ENCODE assay signal across 11 mouse cellular contexts in the genomic region with DNA sequence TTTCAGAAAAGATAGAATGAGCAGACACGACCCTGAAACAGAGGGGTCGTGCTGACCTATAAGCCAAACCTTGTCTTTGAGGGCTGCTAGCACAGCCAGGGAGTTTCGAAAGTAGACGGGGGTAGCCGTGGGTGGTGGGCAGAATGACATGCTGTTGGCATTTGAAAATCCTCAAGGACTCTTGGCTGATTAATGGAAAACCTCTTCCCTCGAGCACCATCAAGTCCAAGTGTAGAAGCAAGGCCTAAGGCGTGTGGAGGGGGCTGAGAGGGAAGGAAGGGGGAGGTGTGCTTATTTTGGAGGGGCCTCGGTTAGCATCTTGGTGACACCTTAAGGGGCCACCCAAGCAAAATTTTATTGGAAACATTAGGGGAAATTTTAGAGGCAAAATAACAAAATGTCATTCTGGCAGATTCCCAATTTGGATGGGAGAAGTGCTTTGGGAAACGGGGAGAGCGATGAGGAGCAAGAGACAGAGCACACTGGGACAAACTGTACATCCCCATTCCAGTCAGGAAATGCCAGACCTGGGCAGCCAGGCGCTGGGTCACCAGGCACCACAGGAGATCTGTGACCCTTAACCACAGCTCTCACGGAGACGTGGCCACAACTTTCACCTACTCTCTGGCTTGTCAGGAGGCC.
DNase-seq lines count a peak whose midpoint lies in the region; ATAC-seq and TF ChIP-seq lines count a peak whose summit lies in the region.
"Had no signal": no experiment of that assay in that cellular context is flagged by ENCODE, and none has a peak within 500 bp of the region (broad histone marks: within the 10 kb centered on the region; RNA-seq: fewer than 3 reads in every experiment).

No protein-coding gene starts in this region.

- no peak for DNase-seq in layer of hippocampus, adult 2 months (ENCODE audit: low spot score in 2 of 2)
- no peak for DNase-seq in layer of hippocampus, postnatal 14 days (ENCODE audit: low spot score in 2 of 2)
- no peak for DNase-seq in hindbrain, embryonic 14.5 days (ENCODE audit: low spot score)
- peak; percentile 44 for DNase-seq in lung, postnatal 36 days
- DNase-seq in right cerebral cortex, postnatal 36 days (ENCODE audit: low spot score in 2 of 2) = no peak
- no peak for DNase-seq in layer of hippocampus, adult 18-20 months (ENCODE audit: low spot score in 2 of 2)
- DNase-seq: kidney, adult 2 months had no signal

- H3K27me3 ChIP-seq in forebrain, embryonic 12.5 days = no peaks in the 10 kb centered on the region
- no peaks in the 10 kb centered on the region for H3K27me3 ChIP-seq in forebrain, embryonic 16.5 days (replicated peaks; ENCODE audit: control insufficient read depth, insufficient read depth, low read length)
- H3K27me3 ChIP-seq in hindbrain, embryonic 14.5 days (ENCODE audit: control insufficient read depth, insufficient read depth, low read length) = no peaks in the 10 kb centered on the region
- H3K27me3 ChIP-seq: embryonic facial prominence, embryonic 13.5 days had no signal

- H3K4me2 ChIP-seq in forebrain, embryonic 12.5 days = no peak overlapping the region
- H3K4me2 ChIP-seq in forebrain, embryonic 16.5 days (ENCODE audit: low read length) = no peak overlapping the region
- no peak overlapping the region for H3K4me2 ChIP-seq in hindbrain, embryonic 14.5 days (replicated peaks)
- H3K4me2 ChIP-seq: embryonic facial prominence, embryonic 13.5 days had no signal

- H3K4me1 ChIP-seq in forebrain, embryonic 12.5 days = peaks cover 11% of the 10 kb centered on the region; the same call in 1 of the 2 replicates
- no peaks in the 10 kb centered on the region for H3K4me1 ChIP-seq in forebrain, embryonic 16.5 days (replicated peaks; ENCODE audit: control insufficient read depth, insufficient read depth, low read length)
- H3K4me1 ChIP-seq in hindbrain, embryonic 14.5 days (replicated peaks; ENCODE audit: control insufficient read depth, insufficient read depth, low read length) = peaks cover 22% of the 10 kb centered on the region

- no peaks in the 10 kb centered on the region for H3K9me3 ChIP-seq in forebrain, embryonic 12.5 days
- H3K9me3 ChIP-seq in forebrain, embryonic 16.5 days (ENCODE audit: control insufficient read depth, low read length) = no peaks in the 10 kb centered on the region
- H3K9me3 ChIP-seq in hindbrain, embryonic 14.5 days (ENCODE audit: control insufficient read depth, low read length) = no peaks in the 10 kb centered on the region
- H3K9me3 ChIP-seq: embryonic facial prominence, embryonic 13.5 days had no signal

- no peak overlapping the region for H3K9ac ChIP-seq in forebrain, embryonic 12.5 days
- no peak overlapping the region for H3K9ac ChIP-seq in forebrain, embryonic 16.5 days (replicated peaks; ENCODE audit: low read depth, low read length)
- no peak overlapping the region for H3K9ac ChIP-seq in hindbrain, embryonic 14.5 days
- H3K9ac ChIP-seq: embryonic facial prominence, embryonic 13.5 days; liver, embryonic 14.5 days had no signal

- WGBS in forebrain, embryonic 12.5 days = 67% methylated on average over 13 of the region's 13 CpGs
- WGBS in forebrain, embryonic 16.5 days = 67% methylated on average over 13 of the region's 13 CpGs
- WGBS in hindbrain, embryonic 14.5 days = 48% methylated on average over 13 of the region's 13 CpGs

- 0 out of 2 replicates have a peak overlapping the region, but pooled peaks have one; percentile 19 for H3K27ac ChIP-seq in forebrain, embryonic 12.5 days
- H3K27ac ChIP-seq in forebrain, embryonic 16.5 days (ENCODE audit: low read length) = no peak overlapping the region
- H3K27ac ChIP-seq in layer of hippocampus, adult 2 months = peak overlapping the region; percentile 77
- peak overlapping the region; percentile 54; the same call in 1 of the 2 replicates for H3K27ac ChIP-seq in hindbrain, embryonic 14.5 days
- H3K27ac ChIP-seq: embryonic facial prominence, embryonic 13.5 days; liver, embryonic 14.5 days had no signal

- no peak for ATAC-seq in forebrain, embryonic 12.5 days (ENCODE audit: low FRiP score)
- no peak for ATAC-seq in forebrain, embryonic 16.5 days
- no peak for ATAC-seq in hindbrain, embryonic 14.5 days (ENCODE audit: low FRiP score)

- no peak overlapping the region for H3K4me3 ChIP-seq in forebrain, embryonic 12.5 days (replicated peaks)
- H3K4me3 ChIP-seq in forebrain, embryonic 16.5 days (replicated peaks; ENCODE audit: low read length) = no peak overlapping the region
- H3K4me3 ChIP-seq in layer of hippocampus, adult 2 months = no peak overlapping the region
- no peak overlapping the region for H3K4me3 ChIP-seq in hindbrain, embryonic 14.5 days (replicated peaks; ENCODE audit: low read length)
- H3K4me3 ChIP-seq: embryonic facial prominence, embryonic 13.5 days had no signal

- no peak for TF ChIP-seq CTCF in layer of hippocampus, adult 2 months (conservative IDR thresholded peaks at IDR 0.05)

- H3K36me3 ChIP-seq in forebrain, embryonic 12.5 days (replicated peaks) = no peaks in the 10 kb centered on the region; the same call in none of the 2 replicates
- H3K36me3 ChIP-seq in forebrain, embryonic 16.5 days (ENCODE audit: control insufficient read depth, insufficient read depth) = no peaks in the 10 kb centered on the region
- H3K36me3 ChIP-seq in hindbrain, embryonic 14.5 days (replicated peaks; ENCODE audit: control insufficient read depth, insufficient read depth) = 0 out of 2 replicates have a peak, but pooled peaks cover 9% of the 10 kb centered on the region
